Mouse (Mus musculus) lung, adult 2 months (tissue): ENCODE results near the gene Macf1.

Experiments
- CTCF ChIP-seq: fragments of 200-500 bp; IDR thresholded peaks from 2 replicates; pipeline ENCODE4 v1.5.1; 2011; ENCODE audit warnings: mild to moderate bottlenecking, low read length, control low read depth; ENCODE audit not compliant: insufficient read depth
- POLR2A ChIP-seq: fragments of 200-500 bp; IDR thresholded peaks from 2 replicates; pipeline ENCODE4 v1.6.1; 2011; ENCODE audit warnings: low read depth, mild to moderate bottlenecking, control low read depth, low read length, borderline replicate concordance; ENCODE audit errors: extremely low read depth

- TF ChIP-seq CTCF (no peak), POLR2A (no peak)
Observed at GRCm38 (mm10) chr4:123415566-123415965, 268.6 kb downstream of the Macf1 start.
